Mouse (Mus musculus): ENCODE results near the gene 2810021J22Rik.
"Not testable (repeated sequence)": the region's sequence is repeated elsewhere in the genome, so short reads cannot be mapped to it uniquely, and the experiment has no call there.

2810021J22Rik gene

DNA sequence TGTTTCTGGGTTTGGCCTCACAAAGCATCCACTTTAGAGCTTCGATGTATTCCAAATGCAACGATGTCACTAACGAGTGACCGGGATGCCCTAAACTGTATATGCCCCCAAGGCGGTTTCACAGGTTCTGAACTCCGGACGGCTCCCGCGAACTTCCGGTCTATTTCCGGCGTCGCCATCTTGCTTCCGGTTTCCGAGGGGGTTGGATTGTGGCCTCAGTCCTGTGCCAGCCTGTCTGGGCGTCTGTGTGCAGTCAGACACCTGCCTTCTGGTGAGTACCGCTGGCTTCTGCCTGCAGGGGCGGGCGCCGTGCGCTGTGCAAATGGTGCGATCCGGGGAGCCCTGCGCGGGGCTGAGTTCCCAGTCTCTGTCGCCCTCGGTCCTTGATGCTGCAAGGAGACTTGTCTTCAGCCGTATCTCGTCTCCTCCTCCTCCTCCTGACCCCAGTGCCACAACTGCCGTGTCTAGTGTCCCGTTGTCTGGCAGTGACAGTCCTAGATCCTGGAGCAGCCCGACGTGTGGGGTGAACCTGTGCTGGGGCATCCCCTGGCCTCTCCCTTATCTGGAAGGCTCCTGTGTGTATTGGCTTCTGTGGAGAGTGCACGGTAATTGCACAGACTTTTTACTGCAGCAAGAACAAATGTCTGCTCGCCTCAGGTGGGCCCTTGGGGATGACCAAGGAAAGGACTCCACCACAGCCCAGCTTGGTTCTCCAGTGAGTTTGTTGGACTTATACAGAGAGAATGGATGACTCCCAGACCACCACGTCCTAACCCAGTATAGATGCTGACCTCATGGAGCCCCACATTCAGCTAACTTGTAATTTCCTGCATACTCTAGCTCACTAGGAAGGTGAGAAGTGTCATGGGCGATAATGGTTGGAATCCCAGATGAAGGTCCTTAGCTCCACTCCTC lies at the start of gene 2810021J22Rik:
2810021J22Rik (plus strand) TSS at position 178 of the 915 bp plus-strand sequence.
- DNase-seq (ENCODE audit: low spot score in 2 of 2): peak; percentile 54 to 67

DNA sequence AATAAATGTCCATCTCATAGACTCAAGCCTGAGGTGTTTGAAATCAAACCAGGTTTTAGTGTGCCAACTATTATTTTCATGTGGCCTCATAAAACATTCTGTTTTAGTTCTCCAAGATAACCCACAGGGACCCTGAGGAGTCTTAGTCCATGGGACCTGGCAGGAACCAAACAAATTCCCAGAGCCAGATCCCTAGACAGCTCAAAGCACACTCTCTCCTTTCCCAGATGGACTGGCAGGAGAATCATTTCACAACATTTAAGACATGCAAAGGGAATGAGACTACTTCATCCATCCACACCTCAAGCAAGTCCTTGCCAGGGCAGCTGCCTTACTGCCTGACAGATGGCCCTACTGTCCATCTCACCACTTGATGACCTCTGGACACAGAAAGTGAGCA lies 38.1 kb upstream of the 2810021J22Rik start, which contains the start of gene Olfr312:
Olfr312 (plus strand) TSS at position 301 of the 400 bp plus-strand sequence.
- DNase-seq (ENCODE audit: low spot score in 2 of 2): not testable (repeated sequence)

DNA sequence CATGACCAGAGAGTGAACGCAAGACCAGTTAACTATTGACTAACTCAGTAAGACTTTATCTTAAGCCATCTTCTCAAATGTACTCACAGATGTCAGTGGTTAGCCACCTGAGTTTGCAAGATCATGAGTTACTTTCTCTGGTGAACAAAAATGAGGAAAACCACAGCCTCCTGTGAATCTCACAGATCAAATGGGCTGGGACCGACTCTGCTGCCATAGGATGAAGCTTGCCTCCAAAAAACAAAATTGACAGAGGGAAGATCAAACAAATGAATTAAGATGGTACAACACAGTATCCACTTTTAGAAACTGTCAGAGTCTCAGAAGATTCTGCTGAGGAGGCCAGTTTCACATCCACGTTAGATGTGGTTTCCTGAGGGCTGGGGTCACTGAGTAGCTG lies 37.3 kb upstream of the 2810021J22Rik start:
- no peak for DNase-seq (ENCODE audit: low spot score in 2 of 2)

GRCm38 (mm10) chr11:58832541-58832940 lies 34.5 kb upstream of the 2810021J22Rik start:
- DNase-seq (ENCODE audit: low spot score in 2 of 2): not testable (repeated sequence)

DNA sequence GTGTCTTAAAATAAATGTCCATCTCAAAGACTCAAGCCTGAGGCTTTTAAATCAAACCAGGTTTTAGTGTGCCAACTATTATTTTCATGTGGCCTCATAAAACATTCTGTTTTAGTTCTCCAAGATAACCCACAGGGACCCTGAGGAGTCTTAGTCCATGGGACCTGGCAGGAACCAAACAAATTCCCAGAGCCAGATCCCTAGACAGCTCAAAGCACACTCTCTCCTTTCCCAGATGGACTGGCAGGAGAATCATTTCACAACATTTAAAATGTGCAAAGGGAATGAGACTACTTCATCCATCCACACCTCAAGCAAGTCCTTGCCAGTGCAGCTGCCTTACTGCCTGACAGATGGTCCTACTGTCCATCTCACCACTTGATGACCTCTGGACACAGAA lies 28.1 kb upstream of the 2810021J22Rik start, which contains the start of gene Olfr311:
Olfr311 (plus strand) TSS at position 301 of the 400 bp plus-strand sequence.
- DNase-seq (ENCODE audit: low spot score in 2 of 2): not testable (repeated sequence)

GRCm38 (mm10) chr11:58846919-58847461 lies 20.0 kb upstream of the 2810021J22Rik start, which contains the start of gene Gm12258:
TSS of gene Gm12258 (plus strand) at chr11:58847158.
- DNase-seq (ENCODE audit: low spot score in 2 of 2): peak; percentile 97 to 99

DNA sequence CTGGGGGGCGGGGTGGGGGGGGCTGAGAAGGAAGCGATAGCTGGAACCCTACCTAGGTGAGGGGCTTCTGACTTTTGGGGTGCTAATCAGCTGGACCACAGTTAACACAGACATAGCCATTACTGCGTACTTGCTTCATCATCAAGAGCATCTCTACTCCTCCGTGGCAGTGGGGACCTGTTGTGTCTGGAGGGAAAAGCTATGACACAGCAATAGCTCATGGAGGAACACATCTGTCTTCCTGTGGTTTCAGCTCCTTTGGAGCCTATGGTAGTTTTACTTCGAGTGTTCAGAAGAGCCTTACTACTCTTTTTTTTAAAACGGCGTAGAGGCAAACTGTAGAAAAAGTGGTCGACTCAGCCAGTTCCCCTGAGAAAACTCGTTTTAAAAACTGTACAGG lies 19.4 kb upstream of the 2810021J22Rik start:
- DNase-seq (ENCODE audit: low spot score in 2 of 2): no peak

GRCm38 (mm10) chr11:58849731-58850130 lies 17.3 kb upstream of the 2810021J22Rik start:
- no peak for DNase-seq (ENCODE audit: low spot score in 2 of 2)

- DNase-seq (ENCODE audit: low spot score in 2 of 2): no peak
These were observed 6.3 kb upstream of the 2810021J22Rik start for GRCm38 (mm10) chr11:58860744-58861143.

- DNase-seq (ENCODE audit: low spot score in 2 of 2): no peak
These were observed 926 bp downstream of the 2810021J22Rik start for GRCm38 (mm10) chr11:58867954-58868330.

GRCm38 (mm10) chr11:58870961-58871360 lies 3.9 kb downstream of the 2810021J22Rik start:
- DNase-seq (ENCODE audit: low spot score in 2 of 2): no peak

DNA sequence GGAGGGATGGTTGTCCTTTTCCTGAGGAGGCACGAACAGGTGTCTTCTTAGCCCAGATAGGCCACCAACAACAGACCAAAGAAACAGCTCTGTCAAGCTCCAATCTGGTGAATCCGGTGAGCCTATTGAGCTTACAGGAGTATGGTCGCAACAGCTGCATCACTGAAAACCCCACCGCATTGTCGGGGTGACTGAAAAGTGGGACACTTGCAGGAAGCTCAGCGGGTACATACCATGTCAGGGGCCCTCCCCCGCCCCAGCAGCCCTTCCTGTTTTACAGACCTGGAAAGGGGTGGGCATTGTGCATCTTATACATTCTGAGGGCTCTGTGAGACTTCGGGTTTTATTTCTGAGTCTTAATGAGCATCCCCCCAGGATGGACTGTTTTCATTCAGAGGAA lies 16.7 kb downstream of the 2810021J22Rik start:
- DNase-seq (ENCODE audit: low spot score in 2 of 2): no peak

GRCm38 (mm10) chr11:58890511-58890910 lies 23.5 kb downstream of the 2810021J22Rik start:
- no peak for DNase-seq (ENCODE audit: low spot score in 2 of 2)

GRCm38 (mm10) chr11:58894456-58894855 lies 27.4 kb downstream of the 2810021J22Rik start:
- no peak for DNase-seq (ENCODE audit: low spot score in 2 of 2)

- no peak for DNase-seq (ENCODE audit: low spot score in 2 of 2)
These were observed 30.5 kb downstream of the 2810021J22Rik start for GRCm38 (mm10) chr11:58897485-58897884.

DNA sequence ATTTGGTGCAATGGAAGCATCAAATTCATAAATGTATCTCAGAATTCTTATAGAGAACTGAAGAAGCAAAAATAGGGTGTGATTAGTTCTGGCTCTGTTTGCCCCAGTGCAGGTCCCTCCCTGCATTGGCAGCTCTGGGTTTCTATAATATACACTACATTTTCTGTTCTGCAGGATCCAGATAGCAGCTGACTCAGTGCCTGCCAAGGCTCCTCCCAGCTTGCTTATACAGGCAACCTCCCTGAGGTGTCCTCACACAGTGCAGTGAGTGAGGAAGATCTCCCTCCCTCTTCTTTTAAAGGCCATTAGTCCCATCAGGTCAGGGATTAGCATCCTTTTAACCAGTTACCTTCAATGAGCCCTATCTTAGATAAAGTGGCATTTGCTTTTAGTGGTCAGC lies 34.1 kb downstream of the 2810021J22Rik start:
- DNase-seq (ENCODE audit: low spot score in 2 of 2): no peak

- DNase-seq (ENCODE audit: low spot score in 2 of 2): peak; percentile 97 to 98
These were observed 36.7 kb downstream of the 2810021J22Rik start, which contains the start of gene Zfp39 for GRCm38 (mm10) chr11:58903511-58904409. TSS of gene Zfp39 (minus strand) at chr11:58904225.

DNA sequence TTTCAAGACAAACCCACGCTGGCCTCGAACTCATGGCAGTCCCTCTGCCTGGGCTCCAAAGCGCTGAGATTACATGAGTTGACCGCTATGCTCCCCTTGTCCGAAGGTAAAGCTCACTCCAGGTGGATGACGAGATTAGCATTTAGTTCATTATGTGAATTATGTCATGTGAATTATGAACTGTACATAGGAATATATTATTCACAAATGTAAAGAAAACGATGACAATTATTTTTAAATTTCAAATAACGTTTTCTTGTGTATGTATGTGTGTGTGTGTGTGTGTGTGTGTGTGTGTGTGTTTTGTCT lies 37.3 kb downstream of the 2810021J22Rik start:
- DNase-seq (ENCODE audit: low spot score in 2 of 2): no peak

DNA sequence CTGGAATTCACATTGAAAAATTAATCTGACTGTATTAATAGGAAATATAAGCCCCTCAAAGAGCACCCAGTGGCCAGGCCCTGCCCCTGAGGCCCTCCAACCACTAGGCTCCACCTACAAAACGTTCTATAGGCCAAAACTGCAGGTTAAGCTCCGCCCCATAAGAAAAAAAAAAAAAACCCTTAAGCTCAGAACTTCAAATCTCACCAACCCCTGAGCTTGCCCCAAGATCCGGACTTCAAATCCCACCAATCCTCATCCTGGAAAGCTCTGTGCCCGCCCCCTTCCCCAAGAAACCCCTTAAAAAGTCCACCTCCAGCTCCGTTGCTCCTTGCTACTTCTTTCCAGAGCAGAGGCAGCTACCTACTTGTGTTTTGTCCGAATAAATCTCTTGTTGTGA lies 37.8 kb downstream of the 2810021J22Rik start:
- peak in 1 of 2 experiments; percentile 30 for DNase-seq (ENCODE audit: low spot score in 2 of 2)

DNA sequence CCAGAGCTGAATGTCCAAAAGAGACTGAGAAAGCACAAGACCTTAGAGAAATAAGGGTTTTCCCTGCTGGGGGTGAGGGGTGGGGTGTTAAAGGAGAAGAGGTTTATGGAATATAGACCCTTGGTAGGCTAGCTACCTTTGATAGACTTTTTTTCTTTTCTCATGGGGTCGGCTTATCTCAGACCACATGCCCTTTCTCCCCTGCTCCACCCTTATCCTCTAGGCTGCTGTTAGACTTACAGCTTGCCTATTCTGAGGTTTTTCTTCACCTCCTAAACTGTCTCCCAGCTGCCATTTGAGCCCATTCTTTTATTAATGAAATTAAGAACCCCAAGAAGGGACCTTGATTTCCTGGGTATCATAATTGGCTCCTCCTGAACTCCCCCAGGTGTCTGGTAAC lies 46.8 kb downstream of the 2810021J22Rik start:
- no peak for DNase-seq (ENCODE audit: low spot score in 2 of 2)

DNA sequence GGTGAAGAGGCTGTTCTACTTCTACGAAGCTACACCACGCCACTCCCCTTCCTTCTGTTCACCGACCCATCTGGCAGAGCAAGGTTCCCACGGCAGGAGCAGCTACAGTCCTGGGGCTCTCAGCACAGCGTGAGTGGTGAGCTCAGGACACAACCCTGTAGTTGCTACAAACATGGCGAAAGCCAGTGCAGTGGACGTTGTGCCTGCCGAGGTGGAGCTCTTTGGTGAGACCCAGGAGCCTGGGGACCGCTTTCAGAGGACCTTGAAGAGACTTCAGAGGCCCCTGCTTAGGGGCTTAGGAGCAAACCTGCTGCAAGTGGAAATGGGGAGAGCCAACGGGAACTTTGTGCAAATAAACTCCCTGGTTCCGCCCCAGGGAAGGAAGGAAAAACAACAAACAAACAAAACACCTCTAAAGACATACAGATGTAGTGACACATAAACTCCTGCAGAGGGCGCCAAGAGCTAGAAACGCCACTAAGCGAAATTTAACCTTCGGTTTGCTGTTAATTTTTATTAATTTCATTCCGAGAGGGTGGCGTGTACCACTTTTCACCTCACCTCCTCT lies 47.5 kb downstream of the 2810021J22Rik start:
- no peak for DNase-seq (ENCODE audit: low spot score in 2 of 2)

All from heart, adult 9 months (tissue).